Mouse (Mus musculus) spleen, adult 12 weeks (tissue): Measurements from ENCODE around the gene Zdhhc13.

Source experiments
- DNase-seq: peaks from one replicate; pipeline ENCODE4 v3.0.0; 2022; ENCODE audit warnings: low spot score

Gene Zdhhc13

GRCm38 (mm10) chr7:48784773-48785523 lies 3.9 kb upstream of the Zdhhc13 start:
- DNase-seq = no peak

- DNase-seq = no peak
Observed at GRCm38 (mm10) chr7:48788348-48788747, 455 bp upstream of the Zdhhc13 start.

- DNase-seq = no peak
Observed at GRCm38 (mm10) chr7:48790117-48790516, 1.3 kb downstream of the Zdhhc13 start.

- no peak for DNase-seq
Observed at GRCm38 (mm10) chr7:48791412-48791811, 2.6 kb downstream of the Zdhhc13 start.

- no peak for DNase-seq
Observed at GRCm38 (mm10) chr7:48795130-48795529, 6.3 kb downstream of the Zdhhc13 start.

- no peak for DNase-seq
Observed at GRCm38 (mm10) chr7:48803381-48803780, 14.6 kb downstream of the Zdhhc13 start.

- no peak for DNase-seq
Observed at GRCm38 (mm10) chr7:48806587-48806986, 17.8 kb downstream of the Zdhhc13 start.

- no peak for DNase-seq
Observed at GRCm38 (mm10) chr7:48810652-48811051, 21.8 kb downstream of the Zdhhc13 start.

- no peak for DNase-seq
Observed at GRCm38 (mm10) chr7:48812358-48812757, 23.6 kb downstream of the Zdhhc13 start.

- DNase-seq = no peak
Observed at GRCm38 (mm10) chr7:48813594-48813993, 24.8 kb downstream of the Zdhhc13 start.

- DNase-seq = no peak
Observed at GRCm38 (mm10) chr7:48821654-48822053, 32.9 kb downstream of the Zdhhc13 start.

- no peak for DNase-seq
Observed at GRCm38 (mm10) chr7:48823621-48824020, 34.8 kb downstream of the Zdhhc13 start.

- no peak for DNase-seq
Observed at GRCm38 (mm10) chr7:48824671-48825070, 35.9 kb downstream of the Zdhhc13 start.

GRCm38 (mm10) chr7:48825170-48825569 lies 36.4 kb downstream of the Zdhhc13 start:
- no peak for DNase-seq

GRCm38 (mm10) chr7:48829177-48829910 lies 40.5 kb downstream of the Zdhhc13 start:
- no peak for DNase-seq

- no peak for DNase-seq
Observed at GRCm38 (mm10) chr7:48830395-48830794, 41.6 kb downstream of the Zdhhc13 start.

- no peak for DNase-seq
Observed at GRCm38 (mm10) chr7:48832735-48833134, 43.9 kb downstream of the Zdhhc13 start.

GRCm38 (mm10) chr7:48834371-48834970 lies 45.7 kb downstream of the Zdhhc13 start:
- no peak for DNase-seq

GRCm38 (mm10) chr7:48834989-48835626 lies 46.3 kb downstream of the Zdhhc13 start:
- DNase-seq = no peak

GRCm38 (mm10) chr7:48836949-48837348 lies 48.1 kb downstream of the Zdhhc13 start:
- no peak for DNase-seq

- DNase-seq = no peak
Observed at GRCm38 (mm10) chr7:48838434-48838833, 49.6 kb downstream of the Zdhhc13 start.

GRCm38 (mm10) chr7:48840545-48840944 lies 51.7 kb downstream of the Zdhhc13 start:
- DNase-seq = no peak

GRCm38 (mm10) chr7:48841538-48841937 lies 52.7 kb downstream of the Zdhhc13 start:
- no peak for DNase-seq
